Mouse (Mus musculus) liver, embryonic 14.5 days (tissue): ENCODE data around the gene Ikzf2.

Experiments used
- CTCF ChIP-seq: IDR thresholded peaks from 2 replicates; pipeline ENCODE4 v1.5.1; 2016; ENCODE audit warnings: antibody characterized with exemption, low read depth, control low read depth
- EP300 ChIP-seq: IDR thresholded peaks from 2 replicates; pipeline ENCODE4 v1.6.1; 2016; ENCODE audit warnings: antibody characterized with exemption, low read depth

DNA sequence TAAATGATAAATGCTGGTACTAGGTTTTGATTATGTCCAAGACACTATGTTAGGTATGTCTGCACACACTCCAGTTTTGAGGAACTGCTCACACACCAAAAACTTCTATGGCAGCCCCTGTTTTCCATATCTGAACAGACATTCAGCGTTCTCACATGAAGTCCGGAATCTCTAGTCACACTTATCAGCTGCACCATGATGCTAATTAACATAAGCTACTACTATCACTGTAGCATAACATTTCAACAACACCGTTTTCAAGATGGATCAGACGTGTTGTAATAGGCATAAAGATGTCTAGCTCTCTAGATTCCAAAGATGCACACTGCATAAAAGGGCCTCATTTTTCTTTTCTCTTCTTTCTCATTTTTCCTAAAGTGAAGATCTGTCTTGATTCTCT is 43.9 kb downstream of the Ikzf2 start:
- TF ChIP-seq CTCF (no peak), EP300 (no peak)
